Mouse (Mus musculus) testis, adult 2 months (tissue): ENCODE data around the gene Kcnb1. TPM values are rescaled to one million over a fixed set of nuclear protein-coding genes. Genes with fewer than 3 reads are reported as not detected.

Experiments used
- H3K27ac ChIP-seq: fragments of 200-500 bp; 2 replicates; pipeline ENCODE4 v1.5.1; 2012; ENCODE audit warnings: low read depth, low read length; ENCODE audit not compliant: control insufficient read depth, insufficient read depth
- H3K27me3 ChIP-seq: fragments of 200-500 bp; 2 replicates; pipeline ENCODE4 v1.6.1; 2012; ENCODE audit warnings: mild to moderate bottlenecking, low read length, moderate library complexity; ENCODE audit not compliant: control insufficient read depth, insufficient read depth
- H3K36me3 ChIP-seq: fragments of 200-500 bp; 2 replicates; pipeline ENCODE4 v1.6.1; 2012; ENCODE audit warnings: mild to moderate bottlenecking, low read length; ENCODE audit not compliant: control insufficient read depth, insufficient read depth
- H3K4me1 ChIP-seq: fragments of 200-500 bp; 2 replicates; pipeline ENCODE4 v1.6.1; 2012; ENCODE audit warnings: low read length; ENCODE audit not compliant: control insufficient read depth, insufficient read depth
- H3K4me3 ChIP-seq: fragments of 200-500 bp; 2 replicates; pipeline ENCODE4 v1.5.1; 2012; ENCODE audit warnings: low read depth, mild to moderate bottlenecking, low read length, moderate library complexity, mixed read lengths; ENCODE audit not compliant: control insufficient read depth
- CTCF ChIP-seq: fragments of 200-500 bp; IDR thresholded peaks from 2 replicates; pipeline ENCODE4 v1.5.1; 2012; ENCODE audit warnings: low read depth, mild to moderate bottlenecking, inconsistent platforms, low read length, moderate library complexity; ENCODE audit not compliant: control insufficient read depth, insufficient read depth, insufficient replicate concordance
- POLR2A ChIP-seq: fragments of 200-500 bp; IDR thresholded peaks from 2 replicates; pipeline ENCODE4 v1.6.1; 2012; ENCODE audit warnings: low read depth, mild to moderate bottlenecking, inconsistent platforms, low read length, moderate library complexity; ENCODE audit not compliant: control insufficient read depth
- polyA plus RNA-seq: library from polyadenylated mRNA; depleted of rRNA; stranded (reverse); fragments of >200 nt; gene quantifications from 2 replicates; pipeline ENCODE4 v1.2.3, GENCODE M21; 2012

Kcnb1 gene
- polyA plus RNA-seq, 1 experiment = 2.8 TPM

- no peak for TF ChIP-seq POLR2A
- TF ChIP-seq CTCF = no peak
- H3K4me3 ChIP-seq = no peak overlapping the region
- H3K4me1 ChIP-seq = peaks cover 27% of the 10 kb centered on the region
- no peaks in the 10 kb centered on the region for H3K27me3 ChIP-seq
- no peak overlapping the region for H3K27ac ChIP-seq
- H3K36me3 ChIP-seq = no peaks in the 10 kb centered on the region; the same call in 1 of the 2 replicates
Observed at GRCm38 (mm10) chr2:167080387-167080786, 109.6 kb downstream of the Kcnb1 start.

GRCm38 (mm10) chr2:167079535-167080257 is 110.3 kb downstream of the Kcnb1 start:
- no peaks in the 10 kb centered on the region for H3K27me3 ChIP-seq
- peaks cover 27% of the 10 kb centered on the region for H3K4me1 ChIP-seq
- H3K4me3 ChIP-seq = peak overlapping the region; percentile 90
- TF ChIP-seq POLR2A (no peak), CTCF (no peak)
- peak overlapping the region; percentile 16 for H3K27ac ChIP-seq
- no peaks in the 10 kb centered on the region; the same call in 1 of the 2 replicates for H3K36me3 ChIP-seq

GRCm38 (mm10) chr2:167078931-167079495 is 110.9 kb downstream of the Kcnb1 start:
- TF ChIP-seq POLR2A (no peak), CTCF (no peak)
- H3K27me3 ChIP-seq = no peaks in the 10 kb centered on the region
- H3K4me3 ChIP-seq = peak overlapping the region; percentile 90
- no peaks in the 10 kb centered on the region; the same call in 1 of the 2 replicates for H3K36me3 ChIP-seq
- H3K4me1 ChIP-seq = peaks cover 27% of the 10 kb centered on the region
- peak overlapping the region; percentile 80 for H3K27ac ChIP-seq

- H3K4me1 ChIP-seq = peaks cover 27% of the 10 kb centered on the region
- no peaks in the 10 kb centered on the region; the same call in 1 of the 2 replicates for H3K36me3 ChIP-seq
- H3K27ac ChIP-seq = peak overlapping the region; percentile 80
- TF ChIP-seq POLR2A (peak; percentile 30; the same call in 1 of the 2 replicates), CTCF (no peak)
- no peaks in the 10 kb centered on the region for H3K27me3 ChIP-seq
- H3K4me3 ChIP-seq = peak overlapping the region; percentile 90
Observed at GRCm38 (mm10) chr2:167078486-167078885, 111.5 kb downstream of the Kcnb1 start.

GRCm38 (mm10) chr2:167077199-167077962 is 112.6 kb downstream of the Kcnb1 start:
- Histone ChIP-seq H3K36me3 (no peaks in the 10 kb centered on the region; the same call in 1 of the 2 replicates), H3K27ac (no peak overlapping the region; the same call in 1 of the 2 replicates), H3K4me3 (peak overlapping the region; percentile 29), H3K4me1 (peaks cover 27% of the 10 kb centered on the region), H3K27me3 (no peaks in the 10 kb centered on the region)
- TF ChIP-seq POLR2A (no peak), CTCF (no peak)

- H3K4me1 ChIP-seq = peaks cover 27% of the 10 kb centered on the region
- no peak overlapping the region for H3K27ac ChIP-seq
- H3K27me3 ChIP-seq = no peaks in the 10 kb centered on the region
- no peaks in the 10 kb centered on the region; the same call in 1 of the 2 replicates for H3K36me3 ChIP-seq
- TF ChIP-seq POLR2A (no peak), CTCF (no peak)
- no peak overlapping the region for H3K4me3 ChIP-seq
Observed at GRCm38 (mm10) chr2:167076759-167077158, 113.2 kb downstream of the Kcnb1 start.

- H3K4me3 ChIP-seq = no peak overlapping the region
- peaks cover 28% of the 10 kb centered on the region for H3K4me1 ChIP-seq
- no peak for TF ChIP-seq CTCF
- TF ChIP-seq POLR2A = no peak
- H3K36me3 ChIP-seq = no peaks in the 10 kb centered on the region; the same call in 1 of the 2 replicates
- H3K27me3 ChIP-seq = no peaks in the 10 kb centered on the region
- no peak overlapping the region for H3K27ac ChIP-seq
Observed at GRCm38 (mm10) chr2:167076352-167076751, 113.6 kb downstream of the Kcnb1 start.
